Mouse (Mus musculus): ENCODE results near the gene Cdca3. TPM values are rescaled to one million over a fixed set of nuclear protein-coding genes. Genes with fewer than 3 reads are reported as not detected.

Cdca3 gene
- polyA plus RNA-seq, 1 experiment from 2014 or later = 34.2 TPM

GRCm38 (mm10) chr6:124866560-124866959 is 37.2 kb downstream of the Cdca3 start:
- peaks cover 2% of the 10 kb centered on the region; the same call in 1 of the 2 replicates for H3K27me3 ChIP-seq (replicated peaks; ENCODE audit: control insufficient read depth, insufficient read depth, low read length)
- no peaks in the 10 kb centered on the region for H3K36me3 ChIP-seq (ENCODE audit: control insufficient read depth, insufficient read depth, low read length)
- no peak overlapping the region for H3K9ac ChIP-seq (ENCODE audit: low read depth, low read length)
- no peak overlapping the region for H3K4me2 ChIP-seq (ENCODE audit: low read length)
- H3K4me3 ChIP-seq (ENCODE audit: low read length) = no peak overlapping the region
- H3K4me1 ChIP-seq (ENCODE audit: control insufficient read depth, insufficient read depth, low read depth, low read length) = peaks cover 27% of the 10 kb centered on the region
- H3K27ac ChIP-seq (ENCODE audit: low read depth, low read length) = no peak overlapping the region; the same call in 1 of the 2 replicates
- ATAC-seq = no peak
- WGBS = 62% methylated on average over 6 of the region's 7 CpGs
- H3K9me3 ChIP-seq (ENCODE audit: control insufficient read depth, low read length) = no peaks in the 10 kb centered on the region

GRCm38 (mm10) chr6:124874348-124874747 is 45.0 kb downstream of the Cdca3 start:
- ATAC-seq = no peak
- Histone ChIP-seq H3K4me3 (ENCODE audit: low read length) (no peak overlapping the region), H3K9me3 (ENCODE audit: control insufficient read depth, low read length) (no peaks in the 10 kb centered on the region), H3K4me1 (ENCODE audit: control insufficient read depth, insufficient read depth, low read depth, low read length) (no peaks in the 10 kb centered on the region), H3K27me3 (replicated peaks; ENCODE audit: control insufficient read depth, insufficient read depth, low read length) (no peaks in the 10 kb centered on the region), H3K36me3 (ENCODE audit: control insufficient read depth, insufficient read depth, low read length) (no peaks in the 10 kb centered on the region), H3K9ac (ENCODE audit: low read depth, low read length) (no peak overlapping the region), H3K4me2 (ENCODE audit: low read length) (no peak overlapping the region), H3K27ac (ENCODE audit: low read depth, low read length) (no peak overlapping the region)
- 66% methylated on average over 2 of the region's 3 CpGs for whole genome bisulfite sequencing

GRCm38 (mm10) chr6:124879390-124879789 is 50.0 kb downstream of the Cdca3 start:
- Histone ChIP-seq H3K9me3 (ENCODE audit: control insufficient read depth, low read length) (no peaks in the 10 kb centered on the region), H3K27me3 (replicated peaks; ENCODE audit: control insufficient read depth, insufficient read depth, low read length) (no peaks in the 10 kb centered on the region), H3K27ac (ENCODE audit: low read depth, low read length) (no peak overlapping the region), H3K4me2 (ENCODE audit: low read length) (no peak overlapping the region), H3K4me3 (ENCODE audit: low read length) (no peak overlapping the region), H3K4me1 (ENCODE audit: control insufficient read depth, insufficient read depth, low read depth, low read length) (no peaks in the 10 kb centered on the region), H3K36me3 (ENCODE audit: control insufficient read depth, insufficient read depth, low read length) (no peaks in the 10 kb centered on the region), H3K9ac (ENCODE audit: low read depth, low read length) (no peak overlapping the region)
- WGBS = 62% methylated on average over 6 of the region's 6 CpGs
- no peak for ATAC-seq

GRCm38 (mm10) chr6:124881821-124882220 is 52.5 kb downstream of the Cdca3 start:
- no peaks in the 10 kb centered on the region for H3K27me3 ChIP-seq (replicated peaks; ENCODE audit: control insufficient read depth, insufficient read depth, low read length)
- no peak overlapping the region for H3K9ac ChIP-seq (ENCODE audit: low read depth, low read length)
- no peaks in the 10 kb centered on the region for H3K4me1 ChIP-seq (ENCODE audit: control insufficient read depth, insufficient read depth, low read depth, low read length)
- WGBS = 93% methylated on average over 9 of the region's 9 CpGs
- H3K27ac ChIP-seq (ENCODE audit: low read depth, low read length) = no peak overlapping the region
- H3K4me3 ChIP-seq (ENCODE audit: low read length) = no peak overlapping the region
- H3K36me3 ChIP-seq (ENCODE audit: control insufficient read depth, insufficient read depth, low read length) = no peaks in the 10 kb centered on the region
- no peak overlapping the region for H3K4me2 ChIP-seq (ENCODE audit: low read length)
- no peak for ATAC-seq
- no peaks in the 10 kb centered on the region for H3K9me3 ChIP-seq (ENCODE audit: control insufficient read depth, low read length)

Other genes starting within 250 kb of the Cdca3 start
- 0.10 TPM in 1 of 2 replicates, not detected in the other for gene C1s2, start 193.5 kb upstream of the Cdca3 start, polyA plus RNA-seq (2015; fragmentation: Nextera tagmentation; extraction: Ambion mirVana)
- 51.1 and 53.7 TPM in 2 replicates for gene Lpcat3, start 166.5 kb upstream of the Cdca3 start, polyA plus RNA-seq (2015; fragmentation: Nextera tagmentation; extraction: Ambion mirVana)
- gene Emg1, start 117.4 kb upstream of the Cdca3 start, polyA plus RNA-seq (2015; fragmentation: Nextera tagmentation; extraction: Ambion mirVana) = 104 and 108 TPM in 2 replicates
- 249 and 250 TPM in 2 replicates for gene Phb2, start 117.2 kb upstream of the Cdca3 start, polyA plus RNA-seq (2015; fragmentation: Nextera tagmentation; extraction: Ambion mirVana)
- gene Ptpn6, start 90.8 kb upstream of the Cdca3 start, polyA plus RNA-seq (2015; fragmentation: Nextera tagmentation; extraction: Ambion mirVana) = 4.8 and 4.9 TPM in 2 replicates
- 587 and 645 TPM in 2 replicates for gene Grcc10, start 88.2 kb upstream of the Cdca3 start, polyA plus RNA-seq (2015; fragmentation: Nextera tagmentation; extraction: Ambion mirVana)
- gene Gm45234, start 73.5 kb upstream of the Cdca3 start, polyA plus RNA-seq (2015; fragmentation: Nextera tagmentation; extraction: Ambion mirVana) = not detected in 2 replicates
- gene Atn1, start 73.0 kb upstream of the Cdca3 start, polyA plus RNA-seq (2015; fragmentation: Nextera tagmentation; extraction: Ambion mirVana) = 24.7 and 28.5 TPM in 2 replicates
- gene Eno2, start 59.9 kb upstream of the Cdca3 start, polyA plus RNA-seq (2015; fragmentation: Nextera tagmentation; extraction: Ambion mirVana) = 192 and 210 TPM in 2 replicates
- gene Lrrc23, start 49.8 kb upstream of the Cdca3 start, polyA plus RNA-seq (2015; fragmentation: Nextera tagmentation; extraction: Ambion mirVana) = 4.0 and 5.3 TPM in 2 replicates
- 9.2 and 10.3 TPM in 2 replicates for gene Spsb2, start 20.9 kb upstream of the Cdca3 start, polyA plus RNA-seq (2015; fragmentation: Nextera tagmentation; extraction: Ambion mirVana)
- 544 and 601 TPM in 2 replicates for gene Tpi1, start 15.3 kb upstream of the Cdca3 start, polyA plus RNA-seq (2015; fragmentation: Nextera tagmentation; extraction: Ambion mirVana)
- gene Usp5, start 63 bp upstream of the Cdca3 start, polyA plus RNA-seq (2015; fragmentation: Nextera tagmentation; extraction: Ambion mirVana) = 220 and 232 TPM in 2 replicates
- 1.0 and 1.1 TPM in 2 replicates for gene Gnb3, start 10.7 kb downstream of the Cdca3 start, polyA plus RNA-seq (2015; fragmentation: Nextera tagmentation; extraction: Ambion mirVana)
- gene P3h3, start 28.2 kb downstream of the Cdca3 start, polyA plus RNA-seq (2015; fragmentation: Nextera tagmentation; extraction: Ambion mirVana) = 7.5 and 16.2 TPM in 2 replicates
- 30.9 and 32.9 TPM in 2 replicates for gene Gpr162, start 34.4 kb downstream of the Cdca3 start, polyA plus RNA-seq (2015; fragmentation: Nextera tagmentation; extraction: Ambion mirVana)
- gene Cd4, start 58.7 kb downstream of the Cdca3 start, polyA plus RNA-seq (2015; fragmentation: Nextera tagmentation; extraction: Ambion mirVana) = 0.26 and 0.27 TPM in 2 replicates
- gene Lag3, start 82.2 kb downstream of the Cdca3 start, polyA plus RNA-seq (2015; fragmentation: Nextera tagmentation; extraction: Ambion mirVana) = 3.0 and 3.6 TPM in 2 replicates
- gene Ptms, start 90.6 kb downstream of the Cdca3 start, polyA plus RNA-seq (2015; fragmentation: Nextera tagmentation; extraction: Ambion mirVana) = 609 and 678 TPM in 2 replicates
- gene Mlf2, start 101.8 kb downstream of the Cdca3 start, polyA plus RNA-seq (2015; fragmentation: Nextera tagmentation; extraction: Ambion mirVana) = 574 and 587 TPM in 2 replicates
- gene Cops7a, start 136.0 kb downstream of the Cdca3 start, polyA plus RNA-seq (2015; fragmentation: Nextera tagmentation; extraction: Ambion mirVana) = 107 TPM in 2 replicates
- 67.4 and 77.9 TPM in 2 replicates for gene Pianp, start 167.1 kb downstream of the Cdca3 start, polyA plus RNA-seq (2015; fragmentation: Nextera tagmentation; extraction: Ambion mirVana)
- 11.6 and 15.2 TPM in 2 replicates for gene Zfp384, start 179.6 kb downstream of the Cdca3 start, polyA plus RNA-seq (2015; fragmentation: Nextera tagmentation; extraction: Ambion mirVana)
- 133 and 137 TPM in 2 replicates for gene Ing4, start 210.2 kb downstream of the Cdca3 start, polyA plus RNA-seq (2015; fragmentation: Nextera tagmentation; extraction: Ambion mirVana)
- gene Acrbp, start 220.1 kb downstream of the Cdca3 start, polyA plus RNA-seq (2015; fragmentation: Nextera tagmentation; extraction: Ambion mirVana) = 18.2 and 20.9 TPM in 2 replicates
- gene Lpar5, start 238.4 kb downstream of the Cdca3 start, polyA plus RNA-seq (2015; fragmentation: Nextera tagmentation; extraction: Ambion mirVana) = 0.36 and 0.85 TPM in 2 replicates